Mouse (Mus musculus): ENCODE data around the gene Sez6l. TPM values are rescaled to one million over a fixed set of nuclear protein-coding genes. Genes with fewer than 3 reads are reported as not detected.

The Sez6l gene
- polyA plus RNA-seq, 1 experiment from 2014 or later = 16.0 TPM

- no peak overlapping the region for H3K9ac ChIP-seq
- 88% methylated on average over 13 of the region's 13 CpGs for WGBS
- no peak for ATAC-seq (ENCODE audit: low FRiP score)
- H3K4me1 ChIP-seq = peaks cover 20% of the 10 kb centered on the region
- H3K27me3 ChIP-seq = no peaks in the 10 kb centered on the region
- no peaks in the 10 kb centered on the region for H3K9me3 ChIP-seq (replicated peaks)
- peaks cover 48% of the 10 kb centered on the region for H3K36me3 ChIP-seq
- H3K27ac ChIP-seq = no peak overlapping the region
- H3K4me3 ChIP-seq = no peak overlapping the region
- no peak overlapping the region for H3K4me2 ChIP-seq (replicated peaks)
These were observed 192.0 kb downstream of the Sez6l start for GRCm38 (mm10) chr5:112384805-112385472.

- Histone ChIP-seq H3K9me3 (replicated peaks) (no peaks in the 10 kb centered on the region), H3K4me3 (no peak overlapping the region), H3K4me1 (peaks cover 13% of the 10 kb centered on the region), H3K27me3 (no peaks in the 10 kb centered on the region), H3K36me3 (peaks cover 61% of the 10 kb centered on the region), H3K27ac (0 out of 2 replicates have a peak overlapping the region, but pooled peaks have one; percentile 52), H3K9ac (0 out of 2 replicates have a peak overlapping the region, but pooled peaks have one; percentile 13), H3K4me2 (replicated peaks) (no peak overlapping the region)
- no peak for ATAC-seq (ENCODE audit: low FRiP score)
- 67% methylated on average over 16 of the region's 17 CpGs for WGBS
These were observed 194.2 kb downstream of the Sez6l start for GRCm38 (mm10) chr5:112382641-112383330.

- H3K9me3 ChIP-seq (replicated peaks) = no peaks in the 10 kb centered on the region
- H3K9ac ChIP-seq = no peak overlapping the region
- H3K27me3 ChIP-seq = no peaks in the 10 kb centered on the region
- H3K4me2 ChIP-seq (replicated peaks) = no peak overlapping the region
- peak overlapping the region; percentile 52; the same call in 1 of the 2 replicates for H3K27ac ChIP-seq
- H3K36me3 ChIP-seq = peaks cover 54% of the 10 kb centered on the region
- H3K4me1 ChIP-seq = peaks cover 13% of the 10 kb centered on the region
- 63% methylated on average over 9 of the region's 9 CpGs for WGBS
- no peak for ATAC-seq (ENCODE audit: low FRiP score)
- H3K4me3 ChIP-seq = no peak overlapping the region
These were observed 194.9 kb downstream of the Sez6l start for GRCm38 (mm10) chr5:112382042-112382441.

- WGBS = 91% methylated on average over 11 of the region's 11 CpGs
- no peaks in the 10 kb centered on the region for H3K27me3 ChIP-seq
- no peak overlapping the region for H3K4me2 ChIP-seq (replicated peaks)
- H3K9me3 ChIP-seq (replicated peaks) = no peaks in the 10 kb centered on the region
- H3K4me1 ChIP-seq = peaks cover 13% of the 10 kb centered on the region
- no peak overlapping the region for H3K27ac ChIP-seq
- H3K36me3 ChIP-seq = peaks cover 53% of the 10 kb centered on the region
- H3K4me3 ChIP-seq = no peak overlapping the region
- no peak overlapping the region for H3K9ac ChIP-seq
- ATAC-seq (ENCODE audit: low FRiP score) = no peak
These were observed 195.8 kb downstream of the Sez6l start for GRCm38 (mm10) chr5:112381154-112381553.

- Histone ChIP-seq H3K4me3 (no peak overlapping the region), H3K27me3 (0 out of 2 replicates have a peak, but pooled peaks cover 4% of the 10 kb centered on the region), H3K36me3 (peaks cover 55% of the 10 kb centered on the region), H3K4me1 (peaks cover 13% of the 10 kb centered on the region), H3K4me2 (replicated peaks) (no peak overlapping the region), H3K9ac (no peak overlapping the region), H3K27ac (no peak overlapping the region), H3K9me3 (replicated peaks) (no peaks in the 10 kb centered on the region)
- 75% methylated on average over 6 of the region's 6 CpGs for WGBS
- ATAC-seq (ENCODE audit: low FRiP score) = no peak
These were observed 198.3 kb downstream of the Sez6l start for GRCm38 (mm10) chr5:112378716-112379115.

GRCm38 (mm10) chr5:112377380-112377779 lies 199.6 kb downstream of the Sez6l start:
- 100% methylated on average over 1 of the region's 1 CpGs for WGBS
- no peak for ATAC-seq (ENCODE audit: low FRiP score)
- H3K9ac ChIP-seq = no peak overlapping the region
- H3K27ac ChIP-seq = no peak overlapping the region
- H3K4me1 ChIP-seq = peaks cover 15% of the 10 kb centered on the region
- no peak overlapping the region for H3K4me3 ChIP-seq
- H3K27me3 ChIP-seq = 0 out of 2 replicates have a peak, but pooled peaks cover 4% of the 10 kb centered on the region
- H3K36me3 ChIP-seq = peaks cover 63% of the 10 kb centered on the region
- H3K4me2 ChIP-seq (replicated peaks) = no peak overlapping the region
- H3K9me3 ChIP-seq (replicated peaks) = no peaks in the 10 kb centered on the region

- peaks cover 63% of the 10 kb centered on the region for H3K36me3 ChIP-seq
- no peak overlapping the region for H3K4me2 ChIP-seq (replicated peaks)
- peaks cover 20% of the 10 kb centered on the region for H3K4me1 ChIP-seq
- no peaks in the 10 kb centered on the region for H3K9me3 ChIP-seq (replicated peaks)
- H3K27ac ChIP-seq = no peak overlapping the region
- WGBS = 81% methylated on average over 4 of the region's 4 CpGs
- no peak overlapping the region; the same call in 1 of the 2 replicates for H3K9ac ChIP-seq
- 0 out of 2 replicates have a peak, but pooled peaks cover 4% of the 10 kb centered on the region for H3K27me3 ChIP-seq
- no peak overlapping the region for H3K4me3 ChIP-seq
- no peak for ATAC-seq (ENCODE audit: low FRiP score)
These were observed 200.9 kb downstream of the Sez6l start for GRCm38 (mm10) chr5:112376111-112376510.

GRCm38 (mm10) chr5:112371933-112372332 lies 205.1 kb downstream of the Sez6l start:
- Histone ChIP-seq H3K4me3 (no peak overlapping the region), H3K9me3 (replicated peaks) (no peaks in the 10 kb centered on the region), H3K4me2 (replicated peaks) (peak overlapping the region; percentile 17), H3K27ac (peak overlapping the region; percentile 73), H3K27me3 (0 out of 2 replicates have a peak, but pooled peaks cover 7% of the 10 kb centered on the region), H3K9ac (no peak overlapping the region), H3K4me1 (peaks cover 39% of the 10 kb centered on the region), H3K36me3 (peaks cover 68% of the 10 kb centered on the region)
- 27% methylated on average over 7 of the region's 7 CpGs for WGBS
- peak; percentile 87 for ATAC-seq (ENCODE audit: low FRiP score)

GRCm38 (mm10) chr5:112370236-112370813 lies 206.7 kb downstream of the Sez6l start:
- WGBS = 90% methylated on average over 12 of the region's 12 CpGs
- Histone ChIP-seq H3K27me3 (0 out of 2 replicates have a peak, but pooled peaks cover 7% of the 10 kb centered on the region), H3K9ac (no peak overlapping the region), H3K27ac (peak overlapping the region; percentile 73; the same call in 1 of the 2 replicates), H3K9me3 (replicated peaks) (no peaks in the 10 kb centered on the region), H3K4me3 (no peak overlapping the region), H3K4me2 (replicated peaks) (no peak overlapping the region), H3K36me3 (peaks cover 62% of the 10 kb centered on the region), H3K4me1 (peaks cover 39% of the 10 kb centered on the region)
- ATAC-seq (ENCODE audit: low FRiP score) = no peak

GRCm38 (mm10) chr5:112369326-112369725 lies 207.7 kb downstream of the Sez6l start:
- H3K27ac ChIP-seq = no peak overlapping the region
- 78% methylated on average over 13 of the region's 13 CpGs for WGBS
- H3K27me3 ChIP-seq = 0 out of 2 replicates have a peak, but pooled peaks cover 7% of the 10 kb centered on the region
- peaks cover 39% of the 10 kb centered on the region for H3K4me1 ChIP-seq
- ATAC-seq (ENCODE audit: low FRiP score) = no peak
- H3K36me3 ChIP-seq = peaks cover 62% of the 10 kb centered on the region
- H3K4me3 ChIP-seq = no peak overlapping the region
- H3K9me3 ChIP-seq (replicated peaks) = no peaks in the 10 kb centered on the region
- H3K9ac ChIP-seq = no peak overlapping the region
- no peak overlapping the region for H3K4me2 ChIP-seq (replicated peaks)
